Mouse (Mus musculus) lung, postnatal 4 days (tissue): ENCODE results near the gene Atp6v0c.

Source experiments
- DNase-seq, 2 experiments: peaks; one replicate each; pipeline ENCODE4 v3.0.0; 2021

The Atp6v0c gene

GRCm38 (mm10) chr17:24197032-24197824 is 27.7 kb upstream of the Atp6v0c start:
- DNase-seq = no peak

- DNase-seq = no peak
Observed at GRCm38 (mm10) chr17:24195349-24195748, 25.8 kb upstream of the Atp6v0c start.

GRCm38 (mm10) chr17:24193769-24194168 is 24.3 kb upstream of the Atp6v0c start:
- no peak for DNase-seq

GRCm38 (mm10) chr17:24193268-24193667 is 23.8 kb upstream of the Atp6v0c start:
- DNase-seq = no peak

GRCm38 (mm10) chr17:24192848-24193247 is 23.3 kb upstream of the Atp6v0c start:
- no peak for DNase-seq

GRCm38 (mm10) chr17:24191481-24191880 is 22.0 kb upstream of the Atp6v0c start:
- no peak for DNase-seq

GRCm38 (mm10) chr17:24190934-24191333 is 21.4 kb upstream of the Atp6v0c start:
- DNase-seq = no peak

GRCm38 (mm10) chr17:24174259-24174658 is 4.8 kb upstream of the Atp6v0c start:
- DNase-seq = no peak

GRCm38 (mm10) chr17:24173423-24173822 is 3.9 kb upstream of the Atp6v0c start:
- peak; percentile 51 to 79 for DNase-seq

- DNase-seq = peak in 1 of 2 experiments; percentile 22
Observed at GRCm38 (mm10) chr17:24171738-24172137, 2.2 kb upstream of the Atp6v0c start.

GRCm38 (mm10) chr17:24170729-24171128 is 1.2 kb upstream of the Atp6v0c start:
- peak; percentile 17 to 25 for DNase-seq

- peak in 1 of 2 experiments; percentile 16 for DNase-seq
Observed at GRCm38 (mm10) chr17:24170125-24170524, 623 bp upstream of the Atp6v0c start.

- peak; percentile 65 to 74 for DNase-seq
Observed at GRCm38 (mm10) chr17:24168590-24169277, 768 bp downstream of the Atp6v0c start.

GRCm38 (mm10) chr17:24167891-24168505 is 1.5 kb downstream of the Atp6v0c start:
- no peak for DNase-seq

GRCm38 (mm10) chr17:24167120-24167519 is 2.4 kb downstream of the Atp6v0c start:
- DNase-seq = no peak

GRCm38 (mm10) chr17:24164566-24165259 is 4.8 kb downstream of the Atp6v0c start:
- peak; percentile 45 to 48 for DNase-seq

GRCm38 (mm10) chr17:24163176-24163962 is 6.1 kb downstream of the Atp6v0c start, which contains the start of gene Amdhd2:
Gene Amdhd2, minus strand, starts transcription at chr17:24163766.
- peak; percentile 96 to 98 for DNase-seq

- DNase-seq = peak; percentile 52
Observed at GRCm38 (mm10) chr17:24162584-24163175, 6.8 kb downstream of the Atp6v0c start.

- peak; percentile 34 to 60 for DNase-seq
Observed at GRCm38 (mm10) chr17:24161466-24161865, 8.0 kb downstream of the Atp6v0c start.

- DNase-seq = no peak
Observed at GRCm38 (mm10) chr17:24157526-24157925, 12.0 kb downstream of the Atp6v0c start.

GRCm38 (mm10) chr17:24157121-24157520 is 12.4 kb downstream of the Atp6v0c start:
- no peak for DNase-seq

GRCm38 (mm10) chr17:24156394-24156793 is 13.1 kb downstream of the Atp6v0c start:
- no peak for DNase-seq
